Mouse (Mus musculus) MEL (cell line): Measurements from ENCODE around the gene Ccdc183.

ENCODE experiments used
- CTCF ChIP-seq, 3 experiments: IDR thresholded peaks in 2 of 3; conservative IDR thresholded peaks in 1 of 3; 2 replicates each; pipeline ENCODE4 v1.5.1; 2011 to 2012; ENCODE audit warnings: low read length in 3 of 3, low read depth in 2 of 3, mild to moderate bottlenecking in 2 of 3, improper control_type of control experiment in 1 of 3, inconsistent platforms in 1 of 3, mixed read lengths in 1 of 3, moderate library complexity in 1 of 3; ENCODE audit not compliant: control insufficient read depth in 1 of 3, insufficient read depth in 1 of 3, poor library complexity in 1 of 3, severe bottlenecking in 1 of 3
- E2F4 ChIP-seq: IDR thresholded peaks from 2 replicates; pipeline ENCODE4 v1.6.1; 2011; ENCODE audit warnings: low read depth, low read length, improper control_type of control experiment, borderline replicate concordance
- EP300 ChIP-seq, 2 experiments: IDR thresholded peaks; 2 replicates each; pipeline ENCODE4 v1.6.1; 2011; ENCODE audit warnings: improper control_type of control experiment in 2 of 2, low read length in 2 of 2, low read depth in 1 of 2, mild to moderate bottlenecking in 1 of 2
- JUND ChIP-seq: IDR thresholded peaks from 2 replicates; pipeline ENCODE4 v1.6.1; 2011; ENCODE audit warnings: low read depth, mild to moderate bottlenecking, improper control_type of control experiment, low read length
- POLR2A ChIP-seq, 2 experiments: IDR thresholded peaks; 2 replicates each; pipeline ENCODE4 v1.6.1; 2011 to 2012; ENCODE audit warnings: low read length in 2 of 2, mild to moderate bottlenecking in 2 of 2, control low read depth in 1 of 2, improper control_type of control experiment in 1 of 2, low read depth in 1 of 2, moderate library complexity in 1 of 2; ENCODE audit not compliant: control insufficient read depth in 1 of 2, insufficient read depth in 1 of 2, poor library complexity in 1 of 2
- TCF12 ChIP-seq: IDR thresholded peaks from 2 replicates; pipeline ENCODE4 v1.6.1; 2014; ENCODE audit warnings: low read depth, mild to moderate bottlenecking, inconsistent platforms, low read length, improper control_type of control experiment, moderate library complexity
- ZC3H11A ChIP-seq: IDR thresholded peaks from 2 replicates; pipeline ENCODE4 v1.6.1; 2012; ENCODE audit warnings: low read depth, mild to moderate bottlenecking, inconsistent platforms, low read length, improper control_type of control experiment
- ZNF384 ChIP-seq: IDR thresholded peaks from 2 replicates; pipeline ENCODE4 v1.6.1; 2012; ENCODE audit warnings: low read depth, mild to moderate bottlenecking, inconsistent platforms, low read length, improper control_type of control experiment

- TF ChIP-seq ZC3H11A = no peak
- no peak for TF ChIP-seq POLR2A (IDR thresholded peaks at IDR 0.05; ENCODE audit: control insufficient read depth in 1 of 2, insufficient read depth in 1 of 2, low read depth in 1 of 2, low read length in 2 of 2, poor library complexity in 1 of 2)
- TF ChIP-seq ZNF384 = no peak
- no peak for TF ChIP-seq EP300 (IDR thresholded peaks at IDR 0.05; ENCODE audit: low read depth in 1 of 2, low read length in 2 of 2)
- TF ChIP-seq E2F4 = no peak
- TF ChIP-seq CTCF (IDR thresholded peaks at IDR 0.05 in 2 of 3, conservative IDR thresholded peaks at IDR 0.05 in 1 of 3; ENCODE audit: control insufficient read depth in 1 of 3, insufficient read depth in 1 of 3, low read depth in 2 of 3, low read length in 3 of 3, poor library complexity in 1 of 3, severe bottlenecking in 1 of 3) = no peak
- TF ChIP-seq TCF12 = no peak
- no peak for TF ChIP-seq JUND
Observed at GRCm38 (mm10) chr2:25633616-25634015, 16.1 kb upstream of the Ccdc183 start.
